Mouse (Mus musculus): ENCODE measurements at regions not wholly inside any gene's neighbourhood (a gene's known extent, or its start where the extent isn't known, plus 50 kb on each side); places are given as distances from the start of the nearest gene placed in this dataset.

- DNase-seq (ENCODE audit: low spot score in 2 of 2) = no peak
Observed at GRCm38 (mm10) chr17:65193341-65193740, 347.2 kb downstream of the Tmem232 start.

- no peak for DNase-seq (ENCODE audit: low spot score in 2 of 2)
Observed at GRCm38 (mm10) chr17:65192432-65193059, 348.0 kb downstream of the Tmem232 start.

- DNase-seq (ENCODE audit: low spot score in 2 of 2) = no peak
Observed at GRCm38 (mm10) chr17:65190839-65191591, 349.6 kb downstream of the Tmem232 start.

- no peak for DNase-seq (ENCODE audit: low spot score in 2 of 2)
Observed at GRCm38 (mm10) chr17:65181164-65181563, 345.3 kb upstream of the 4930583I09Rik start.

GRCm38 (mm10) chr17:65175770-65176169 lies 339.9 kb upstream of the 4930583I09Rik start:
- DNase-seq (ENCODE audit: low spot score in 2 of 2) = no peak

GRCm38 (mm10) chr17:65174114-65174513 lies 338.2 kb upstream of the 4930583I09Rik start:
- no peak for DNase-seq (ENCODE audit: low spot score in 2 of 2)

GRCm38 (mm10) chr17:65173236-65173635 lies 337.4 kb upstream of the 4930583I09Rik start:
- DNase-seq (ENCODE audit: low spot score in 2 of 2) = no peak

GRCm38 (mm10) chr17:65170691-65171090 lies 334.8 kb upstream of the 4930583I09Rik start:
- peak; percentile 56 to 73 for DNase-seq (ENCODE audit: low spot score in 2 of 2)

- no peak for DNase-seq (ENCODE audit: low spot score in 2 of 2)
Observed at GRCm38 (mm10) chr17:65169981-65170617, 334.2 kb upstream of the 4930583I09Rik start.

GRCm38 (mm10) chr17:65146376-65146775 lies 310.5 kb upstream of the 4930583I09Rik start:
- DNase-seq (ENCODE audit: low spot score in 2 of 2) = peak; percentile 28 to 34

- DNase-seq (ENCODE audit: low spot score in 2 of 2) = no peak
Observed at GRCm38 (mm10) chr17:65114651-65115050, 278.8 kb upstream of the 4930583I09Rik start.

- DNase-seq (ENCODE audit: low spot score in 2 of 2) = no peak
Observed at GRCm38 (mm10) chr17:65113121-65113520, 277.2 kb upstream of the 4930583I09Rik start.

- DNase-seq (ENCODE audit: low spot score in 2 of 2) = no peak
Observed at GRCm38 (mm10) chr17:65105622-65106021, 269.8 kb upstream of the 4930583I09Rik start.

GRCm38 (mm10) chr17:65101157-65101556 lies 265.3 kb upstream of the 4930583I09Rik start:
- DNase-seq (ENCODE audit: low spot score in 2 of 2) = no peak

GRCm38 (mm10) chr17:65082249-65082648 lies 246.4 kb upstream of the 4930583I09Rik start:
- no peak for DNase-seq (ENCODE audit: low spot score in 2 of 2)

GRCm38 (mm10) chr17:65081779-65082086 lies 245.9 kb upstream of the 4930583I09Rik start:
- no peak for DNase-seq (ENCODE audit: low spot score in 2 of 2)

GRCm38 (mm10) chr17:65081072-65081778 lies 245.4 kb upstream of the 4930583I09Rik start:
- no peak for DNase-seq (ENCODE audit: low spot score in 2 of 2)

- no peak for DNase-seq (ENCODE audit: low spot score in 2 of 2)
Observed at GRCm38 (mm10) chr17:65074878-65075277, 239.0 kb upstream of the 4930583I09Rik start.

- DNase-seq (ENCODE audit: low spot score in 2 of 2) = peak in 1 of 2 experiments; percentile 20
Observed at GRCm38 (mm10) chr17:65071114-65071513, 235.2 kb upstream of the 4930583I09Rik start.

- DNase-seq (ENCODE audit: low spot score in 2 of 2) = no peak
Observed at GRCm38 (mm10) chr17:65066135-65066534, 230.3 kb upstream of the 4930583I09Rik start.

- no peak for DNase-seq (ENCODE audit: low spot score in 2 of 2)
Observed at GRCm38 (mm10) chr17:65056059-65056458, 220.2 kb upstream of the 4930583I09Rik start.
